Mouse (Mus musculus): ENCODE results near the gene Stard3.

DNA sequence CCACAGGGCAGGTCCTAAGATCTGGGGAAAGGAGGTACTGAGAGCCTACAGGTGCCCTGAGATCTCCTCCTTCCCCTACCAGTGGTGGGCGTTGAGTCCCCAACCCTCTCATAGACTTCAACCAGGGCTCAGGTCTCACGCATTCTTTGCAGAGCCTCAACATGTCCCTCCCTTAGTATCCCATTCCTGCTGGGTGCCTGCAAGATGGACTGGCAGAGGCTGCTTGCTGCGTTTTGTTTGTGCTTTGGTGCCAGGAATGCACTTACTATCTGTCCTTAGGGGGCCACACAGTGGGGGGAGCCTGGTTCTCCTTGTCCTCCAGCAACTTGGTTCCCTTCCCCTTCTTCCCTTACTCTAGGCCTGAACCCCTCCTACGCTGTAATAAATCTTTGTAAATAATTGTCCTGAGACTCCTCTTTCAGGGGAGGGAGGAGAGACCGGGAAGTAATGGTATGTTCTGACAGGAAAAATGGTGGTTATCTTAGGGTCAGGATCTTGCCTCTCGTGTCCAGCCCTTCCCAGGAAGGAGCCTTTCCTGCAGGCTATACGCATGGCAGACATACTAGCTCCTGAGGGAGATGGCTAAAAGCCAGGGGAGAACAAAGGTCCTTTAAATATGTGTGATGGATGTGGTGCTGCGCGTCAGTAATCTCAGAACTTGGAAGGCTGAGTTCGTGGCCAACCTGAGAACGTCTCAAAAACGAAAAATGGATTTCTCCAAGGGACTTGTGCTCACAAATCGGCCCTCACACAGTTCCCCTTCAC is 590 bp upstream of the Stard3 start:
- TF ChIP-seq POLR2A (IDR thresholded peaks at IDR 0.05; ENCODE audit: control insufficient read depth in 1 of 2, insufficient read depth in 1 of 2, low read depth in 1 of 2, low read length in 2 of 2, poor library complexity in 1 of 2) (no peak), POLR2AphosphoS5 (IDR thresholded peaks at IDR 0.05; ENCODE audit: borderline replicate concordance, low read depth, low read length) (no peak), CTCF (IDR thresholded peaks at IDR 0.05 in 2 of 3, conservative IDR thresholded peaks at IDR 0.05 in 1 of 3; ENCODE audit: control insufficient read depth in 1 of 3, insufficient read depth in 1 of 3, low read depth in 2 of 3, low read length in 3 of 3, poor library complexity in 1 of 3, severe bottlenecking in 1 of 3) (no peak), MAX (IDR thresholded peaks at IDR 0.05; ENCODE audit: low read length) (no peak), ZNF384 (IDR thresholded peaks at IDR 0.05; ENCODE audit: low read depth, low read length) (no peak), EP300 (IDR thresholded peaks at IDR 0.05; ENCODE audit: low read depth in 1 of 2, low read length in 2 of 2) (no peak), GABPA (IDR thresholded peaks at IDR 0.05; ENCODE audit: low read depth, low read length) (no peak), CHD2 (IDR thresholded peaks at IDR 0.05; ENCODE audit: low read length) (no peak), MYC (IDR thresholded peaks at IDR 0.05; ENCODE audit: low read depth, low read length) (no peak), MXI1 (IDR thresholded peaks at IDR 0.05; ENCODE audit: low read depth, low read length) (no peak), RCOR1 (IDR thresholded peaks at IDR 0.05; ENCODE audit: low read depth, low read length) (no peak)
